Mouse (Mus musculus) megakaryocyte-erythroid progenitor cell, adult 5-6 weeks (primary cell): ENCODE results near the gene Gm7929. TPM values are rescaled to one million over a fixed set of nuclear protein-coding genes. Genes with fewer than 3 reads are reported as not detected.
"Not testable (repeated sequence)": the region's sequence is repeated elsewhere in the genome, so short reads cannot be mapped to it uniquely, and the experiment has no call there.

Experiments used
- ATAC-seq: replicated peaks from 2 replicates; pipeline ENCODE4 v1.8.0; 2016; ENCODE audit warnings: mild to moderate bottlenecking, inconsistent platforms; ENCODE audit not compliant: severe bottlenecking, poor library complexity, low FRiP score, low TSS enrichment
- total RNA-seq, 2 experiments: library from RNA; stranded (forward) in 1 of 2; stranded (reverse) in 1 of 2; fragments of 200-1000, 215-1000 nt in 1 of 2; fragments of >200 nt in 1 of 2; fragmentation: Nextera tagmentation in 1 of 2; gene quantifications; 2 replicates each; pipeline ENCODE4 v1.2.3; 2014 to 2017

The Gm7929 gene
- total RNA-seq (2014; fragmentation: Nextera tagmentation) (not detected in 2 replicates), total RNA-seq (2017) (not detected in 2 replicates)

DNA sequence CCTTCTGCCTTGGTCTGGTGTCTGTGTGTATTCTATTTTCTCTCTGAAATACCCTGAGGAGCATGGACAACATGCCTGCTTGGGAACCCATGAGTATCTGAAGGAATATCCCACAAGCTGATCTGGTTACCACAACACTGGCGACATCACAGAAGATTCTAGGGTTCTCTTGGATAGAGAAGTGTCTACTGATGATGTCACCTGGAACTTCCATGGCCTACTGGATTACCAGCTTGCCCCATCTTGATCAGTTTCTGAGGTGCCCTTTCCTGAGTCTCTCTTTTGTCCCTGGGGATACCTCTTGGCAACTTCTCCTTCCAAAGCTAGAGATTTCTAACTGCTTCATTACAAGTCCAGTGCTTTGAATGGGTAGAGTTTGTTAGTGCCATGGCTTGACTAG lies at the start of gene Gm7929:
Gene Gm7929 (minus strand): TSS at position 101 of the 400 bp plus-strand sequence.
- not testable (repeated sequence) for ATAC-seq

DNA sequence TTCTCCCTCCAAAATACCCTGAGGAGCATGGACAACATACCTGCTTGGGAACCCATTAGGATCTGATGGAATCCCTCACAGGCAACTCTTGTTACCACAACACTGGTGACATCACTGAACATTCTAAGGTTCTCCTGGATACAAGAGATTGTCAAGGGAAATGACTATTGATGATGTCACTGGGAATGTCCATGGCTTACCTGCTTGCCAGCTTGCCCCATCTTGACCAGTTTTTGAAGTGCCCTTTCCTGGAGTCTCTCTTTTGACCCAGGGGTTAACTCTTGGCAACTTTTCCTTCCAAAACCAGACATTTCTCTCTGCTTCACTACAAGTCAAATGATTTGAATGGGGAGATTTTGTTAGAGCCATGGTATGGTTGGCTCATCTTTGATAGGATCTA lies 21.9 kb upstream of the Gm7929 start, which contains the start of gene Gm47189:
Gene Gm47189 (minus strand): TSS at position 101 of the 400 bp plus-strand sequence.
- not testable (repeated sequence) for ATAC-seq

DNA sequence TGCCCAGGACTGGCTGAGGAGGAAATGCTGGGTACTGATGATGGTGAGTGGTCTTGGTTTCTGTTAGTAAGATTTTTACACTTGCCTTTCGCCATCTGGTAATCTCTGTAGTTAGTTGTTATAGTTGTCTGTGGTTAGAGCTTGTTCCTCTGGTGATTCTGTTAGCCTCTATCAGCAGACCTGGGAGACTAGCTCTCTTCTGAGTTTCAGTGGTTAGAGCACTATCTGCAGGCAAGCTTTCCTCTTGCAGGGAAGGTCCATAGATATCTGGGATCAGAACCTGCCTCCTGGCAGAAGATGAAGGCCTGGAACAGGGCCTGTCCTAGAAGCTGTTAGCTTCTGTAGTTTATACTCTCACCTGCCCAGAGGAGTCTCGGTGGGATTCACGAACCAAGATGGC lies 5.5 kb upstream of the Gm7929 start:
- ATAC-seq, result not testable (repeated sequence)

DNA sequence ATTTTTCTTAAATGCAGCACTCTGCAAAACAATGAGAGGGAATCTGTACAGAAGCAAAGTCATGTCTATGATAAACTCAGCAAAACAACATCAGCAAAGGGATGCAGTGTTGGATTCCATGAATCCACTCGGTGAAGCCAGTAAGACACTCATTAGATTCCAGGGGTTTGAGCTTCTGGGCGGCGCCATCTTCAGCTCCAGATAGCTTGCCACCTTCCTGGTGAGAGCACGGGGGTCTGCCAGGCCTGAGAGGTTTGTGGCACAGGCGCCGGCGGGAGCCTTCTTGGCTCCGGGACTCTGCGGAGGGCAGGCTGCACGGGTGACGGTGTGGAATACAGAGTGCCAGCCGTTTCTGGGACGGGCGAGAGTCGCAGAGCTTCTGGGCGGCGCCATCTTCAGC lies 27.0 kb downstream of the Gm7929 start:
- ATAC-seq, result not testable (repeated sequence)

- ATAC-seq, result not testable (repeated sequence)
Observed at GRCm38 (mm10) chr14:41717180-41717579, 33.2 kb downstream of the Gm7929 start.

DNA sequence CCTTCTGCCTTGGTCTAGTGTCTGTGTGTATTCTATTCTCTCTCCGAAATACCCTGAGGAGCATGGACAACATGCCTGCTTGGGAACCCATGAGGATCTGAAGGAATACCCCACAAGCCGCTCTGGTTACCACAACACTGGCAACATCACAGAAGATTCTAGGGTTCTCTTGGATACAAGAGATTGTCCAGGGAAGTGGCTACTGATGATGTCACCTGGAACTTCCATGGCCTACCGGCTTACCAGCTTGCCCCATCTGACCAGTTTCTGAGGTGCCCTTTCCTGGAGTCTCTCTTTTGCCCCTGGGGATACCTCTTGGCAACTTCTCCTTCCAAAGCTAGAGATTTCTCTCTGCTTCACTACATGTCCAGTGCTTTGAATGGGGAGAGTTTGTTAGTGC lies 48.6 kb downstream of the Gm7929 start, which contains the start of gene Gm8068:
Gene Gm8068 (minus strand): TSS at position 101 of the 400 bp plus-strand sequence.
- ATAC-seq, result not testable (repeated sequence)

Other genes starting within 250 kb of the Gm7929 start
- gene Gm7970, start 195.0 kb downstream of the Gm7929 start, total RNA-seq (2014; fragmentation: Nextera tagmentation), result not detected in 2 replicates
- not detected in 2 replicates for gene Gm7970, start 195.0 kb downstream of the Gm7929 start, total RNA-seq (2017)
- gene 1700049E17Rik2, start 177.4 kb downstream of the Gm7929 start, total RNA-seq (2014; fragmentation: Nextera tagmentation), result not detected in 2 replicates
- not detected in 2 replicates for gene 1700049E17Rik2, start 177.4 kb downstream of the Gm7929 start, total RNA-seq (2017)
- gene Gm3072, start 126.0 kb downstream of the Gm7929 start, total RNA-seq (2014; fragmentation: Nextera tagmentation), result not detected in 2 replicates
- not detected in 2 replicates for gene Gm3072, start 126.0 kb downstream of the Gm7929 start, total RNA-seq (2017)
- gene Gm3676, start 104.1 kb downstream of the Gm7929 start, total RNA-seq (2014; fragmentation: Nextera tagmentation), result not detected in 2 replicates
- gene Gm3676, start 104.1 kb downstream of the Gm7929 start, total RNA-seq (2017), result not detected in 2 replicates
- gene Gm8068, start 48.7 kb downstream of the Gm7929 start, total RNA-seq (2014; fragmentation: Nextera tagmentation), result not detected in 2 replicates
- gene Gm8068, start 48.7 kb downstream of the Gm7929 start, total RNA-seq (2017), result not detected in 2 replicates
- gene Gm47189, start 21.8 kb upstream of the Gm7929 start, total RNA-seq (2014; fragmentation: Nextera tagmentation), result not detected in 2 replicates
- gene Gm47189, start 21.8 kb upstream of the Gm7929 start, total RNA-seq (2017), result not detected in 2 replicates
- not detected in 2 replicates for gene Gm7980, start 156.7 kb upstream of the Gm7929 start, total RNA-seq (2014; fragmentation: Nextera tagmentation)
- not detected in 2 replicates for gene Gm7980, start 156.7 kb upstream of the Gm7929 start, total RNA-seq (2017)
- not detected in 2 replicates for gene 1700049E17Rik1, start 174.3 kb upstream of the Gm7929 start, total RNA-seq (2014; fragmentation: Nextera tagmentation)
- not detected in 2 replicates for gene 1700049E17Rik1, start 174.3 kb upstream of the Gm7929 start, total RNA-seq (2017)
- gene 1700024B05Rik, start 193.4 kb upstream of the Gm7929 start, total RNA-seq (2014; fragmentation: Nextera tagmentation), result not detected in 2 replicates
- not detected in 2 replicates for gene 1700024B05Rik, start 193.4 kb upstream of the Gm7929 start, total RNA-seq (2017)
- gene Gm6401, start 217.3 kb upstream of the Gm7929 start, total RNA-seq (2014; fragmentation: Nextera tagmentation), result not detected in 2 replicates
- gene Gm6401, start 217.3 kb upstream of the Gm7929 start, total RNA-seq (2017), result not detected in 2 replicates
- gene Gm3543, start 232.7 kb upstream of the Gm7929 start, total RNA-seq (2014; fragmentation: Nextera tagmentation), result not detected in 2 replicates
- not detected in 2 replicates for gene Gm3543, start 232.7 kb upstream of the Gm7929 start, total RNA-seq (2017)